Mouse (Mus musculus): ENCODE results near the gene Gpatch8. TPM values are rescaled to one million over a fixed set of nuclear protein-coding genes. Genes with fewer than 3 reads are reported as not detected.
A peak's percentile ranks its signal among the peaks of the same experiment; 100 is the strongest.

Gpatch8 gene
- polyA plus RNA-seq, 1 experiment from 2014 or later: 32.6 TPM

DNA sequence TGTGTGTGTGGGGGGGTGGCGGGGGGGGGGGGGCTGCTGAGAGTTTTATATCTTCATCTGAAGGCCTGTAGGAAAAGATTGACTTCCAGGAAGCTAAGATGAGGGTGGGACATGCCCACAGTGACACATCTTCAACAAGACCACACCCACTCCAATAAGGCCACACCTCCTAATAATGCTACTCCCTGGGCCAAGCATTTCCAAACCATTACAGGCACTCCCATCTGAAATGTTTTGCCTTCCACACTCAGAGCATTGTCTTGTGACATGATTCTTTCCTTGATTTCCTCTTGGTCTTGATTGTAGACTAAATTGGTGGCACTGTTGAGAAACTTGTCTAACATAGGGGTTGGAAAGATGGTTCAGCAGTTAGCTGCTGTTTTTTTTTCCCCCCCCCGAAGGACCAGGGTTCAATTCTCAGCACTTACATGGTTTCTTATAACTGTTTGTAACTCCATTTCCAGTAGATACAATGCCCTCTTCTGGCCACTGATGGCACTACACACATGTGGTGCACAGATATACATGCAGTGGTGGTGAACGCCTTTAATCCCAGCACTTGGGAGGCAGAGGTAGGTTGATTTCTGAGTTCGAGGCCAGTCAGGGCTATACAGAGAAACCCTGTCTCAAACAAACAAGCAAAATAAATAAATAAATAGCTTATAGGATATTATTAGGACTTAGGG is 30.4 kb upstream of the Gpatch8 start:
- Histone ChIP-seq H3K4me2 (ENCODE audit: low read length) (no peak overlapping the region), H3K4me3 (ENCODE audit: low read depth, low read length) (no peak overlapping the region), H3K36me3 (ENCODE audit: control insufficient read depth, insufficient read depth, low read length) (no peaks in the 10 kb centered on the region), H3K9me3 (replicated peaks; ENCODE audit: control insufficient read depth, low read length) (no peaks in the 10 kb centered on the region), H3K27ac (ENCODE audit: low read depth, low read length) (no peak overlapping the region), H3K9ac (ENCODE audit: low read length) (no peak overlapping the region), H3K27me3 (replicated peaks; ENCODE audit: control insufficient read depth, insufficient read depth, low read length) (no peaks in the 10 kb centered on the region), H3K4me1 (ENCODE audit: control insufficient read depth, insufficient read depth, low read length) (peaks cover 6% of the 10 kb centered on the region)
- 91% methylated on average over 4 of the region's 4 CpGs for WGBS
- ATAC-seq (no peak), DNase-seq (ENCODE audit: low spot score) (no peak)

DNA sequence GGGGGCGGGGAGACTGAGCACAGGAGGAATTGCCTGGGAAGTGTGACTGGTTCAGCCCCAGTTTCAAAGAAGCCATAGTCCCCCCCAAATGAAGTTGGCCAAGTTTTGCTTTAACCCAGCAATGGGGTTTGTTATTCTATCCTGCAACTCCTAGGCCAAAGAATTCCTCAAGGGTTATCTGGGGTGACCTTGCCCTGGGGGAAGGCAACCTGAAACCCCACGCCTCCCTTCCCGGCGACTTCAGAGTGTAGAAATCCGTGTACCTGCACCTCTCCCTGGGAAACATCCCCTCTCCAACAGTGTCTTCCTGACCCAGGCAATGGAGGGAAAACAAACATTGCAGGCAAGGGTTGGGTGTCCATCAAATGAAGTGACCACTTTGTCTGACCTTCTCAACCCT is 26.5 kb upstream of the Gpatch8 start:
- Histone ChIP-seq H3K36me3 (ENCODE audit: control insufficient read depth, insufficient read depth, low read length) (no peaks in the 10 kb centered on the region), H3K9ac (ENCODE audit: low read length) (no peak overlapping the region), H3K4me3 (ENCODE audit: low read depth, low read length) (no peak overlapping the region), H3K27me3 (replicated peaks; ENCODE audit: control insufficient read depth, insufficient read depth, low read length) (no peaks in the 10 kb centered on the region), H3K4me1 (ENCODE audit: control insufficient read depth, insufficient read depth, low read length) (peaks cover 18% of the 10 kb centered on the region), H3K9me3 (replicated peaks; ENCODE audit: control insufficient read depth, low read length) (no peaks in the 10 kb centered on the region), H3K27ac (ENCODE audit: low read depth, low read length) (peak overlapping the region; percentile 46; the same call in 1 of the 2 replicates), H3K4me2 (ENCODE audit: low read length) (no peak overlapping the region)
- WGBS: 30% methylated on average over 5 of the region's 5 CpGs
- ATAC-seq: no peak
- DNase-seq (ENCODE audit: low spot score): no peak

DNA sequence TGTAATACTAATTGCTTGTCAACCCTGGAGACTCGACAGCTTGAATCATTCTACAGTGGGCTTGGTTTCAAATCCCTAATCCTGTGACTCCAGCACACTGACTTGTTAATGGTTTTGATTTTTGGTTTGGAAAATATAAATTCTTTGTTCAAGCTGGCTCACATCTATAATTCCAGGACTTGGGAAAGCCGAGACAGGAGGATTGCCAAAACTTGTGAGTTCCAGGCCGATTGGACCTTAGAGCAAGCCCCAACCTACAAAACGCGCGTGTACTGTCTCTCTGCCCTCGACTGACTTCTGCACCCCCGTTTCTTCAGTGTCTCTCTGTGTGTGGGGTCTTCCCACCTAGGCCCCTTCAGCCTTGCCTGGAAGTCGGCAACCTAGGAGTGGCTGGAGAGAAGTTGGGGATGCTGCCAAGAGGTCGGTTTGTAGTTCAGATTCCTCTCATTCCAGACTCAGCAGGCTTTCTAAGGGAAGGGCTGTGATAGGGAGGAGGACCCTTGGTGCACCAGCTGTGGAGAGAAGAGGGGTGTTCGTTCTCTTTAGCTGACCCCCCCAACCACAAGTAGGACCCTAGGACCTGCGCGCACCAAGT is 25.9 kb upstream of the Gpatch8 start:
- Histone ChIP-seq H3K9me3 (replicated peaks; ENCODE audit: control insufficient read depth, low read length) (no peaks in the 10 kb centered on the region), H3K27me3 (replicated peaks; ENCODE audit: control insufficient read depth, insufficient read depth, low read length) (no peaks in the 10 kb centered on the region), H3K4me2 (ENCODE audit: low read length) (no peak overlapping the region), H3K36me3 (ENCODE audit: control insufficient read depth, insufficient read depth, low read length) (no peaks in the 10 kb centered on the region), H3K27ac (ENCODE audit: low read depth, low read length) (peak overlapping the region; percentile 84; the same call in 1 of the 2 replicates), H3K9ac (ENCODE audit: low read length) (no peak overlapping the region), H3K4me3 (ENCODE audit: low read depth, low read length) (no peak overlapping the region), H3K4me1 (ENCODE audit: control insufficient read depth, insufficient read depth, low read length) (peaks cover 18% of the 10 kb centered on the region)
- WGBS: 18% methylated on average over 13 of the region's 13 CpGs
- peak; percentile 33 for DNase-seq (ENCODE audit: low spot score)
- no peak for ATAC-seq

DNA sequence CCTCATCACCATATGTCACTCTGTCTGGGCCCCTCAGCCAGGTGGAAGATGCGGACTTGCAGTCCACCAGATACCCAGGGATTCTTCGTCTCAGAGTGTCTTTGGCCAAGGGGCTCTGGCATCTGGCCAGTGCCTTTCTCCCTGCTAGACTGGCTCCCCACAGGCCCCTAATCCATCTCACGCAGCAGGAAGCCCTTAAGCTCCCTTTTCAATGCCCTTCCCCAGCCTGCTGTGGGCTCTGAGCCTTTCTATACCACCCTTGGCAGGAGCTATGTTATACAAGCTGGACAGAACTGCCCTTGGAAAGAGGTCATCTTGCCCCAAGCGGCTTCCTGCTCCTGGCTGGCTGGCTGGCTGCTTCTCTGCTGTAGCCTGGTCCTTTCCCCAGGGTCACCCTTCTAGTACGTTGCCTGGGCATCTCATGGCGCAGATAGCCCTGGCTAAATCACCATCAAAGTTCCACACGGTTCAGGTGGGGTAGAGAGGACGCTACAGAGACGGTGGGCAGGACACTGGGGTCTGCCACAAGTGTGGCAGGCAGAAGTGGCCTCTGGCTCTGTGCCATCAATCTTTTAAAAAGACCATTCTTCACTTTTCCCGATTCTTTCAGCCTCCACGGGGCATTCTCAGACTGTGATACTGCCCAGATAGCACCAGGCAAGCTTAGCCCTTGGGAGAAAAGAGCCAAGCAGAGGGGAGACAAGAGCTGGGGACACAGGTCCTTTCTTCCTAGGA is 25.3 kb upstream of the Gpatch8 start:
- peak; percentile 63 for DNase-seq (ENCODE audit: low spot score)

DNA sequence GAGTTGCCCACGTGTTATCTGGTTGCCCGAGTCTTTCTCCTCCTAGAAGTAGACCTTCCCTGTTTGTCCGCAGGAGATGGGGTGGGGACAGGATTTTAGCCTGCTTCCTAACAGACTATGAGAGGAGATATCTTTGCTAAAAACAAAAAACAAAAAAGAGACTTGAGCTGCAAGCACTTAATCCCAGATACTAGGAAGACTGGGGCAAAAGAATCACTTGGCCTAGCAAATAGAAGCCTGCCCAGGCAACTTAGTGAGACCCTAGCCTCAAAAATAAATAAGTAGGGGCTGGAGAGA is 23.8 kb upstream of the Gpatch8 start:
- H3K9ac ChIP-seq (ENCODE audit: low read length): no peak overlapping the region
- ATAC-seq: no peak

More for the DNA sequence above, 25.3 kb upstream of the Gpatch8 start:
- no peak overlapping the region for H3K4me3 ChIP-seq (ENCODE audit: low read depth, low read length)
- H3K9ac ChIP-seq (ENCODE audit: low read length): peak overlapping the region; percentile 29
- H3K4me1 ChIP-seq (ENCODE audit: control insufficient read depth, insufficient read depth, low read length): peaks cover 18% of the 10 kb centered on the region
- H3K9me3 ChIP-seq (replicated peaks; ENCODE audit: control insufficient read depth, low read length): no peaks in the 10 kb centered on the region
- H3K36me3 ChIP-seq (ENCODE audit: control insufficient read depth, insufficient read depth, low read length): no peaks in the 10 kb centered on the region
- 5% methylated on average over 11 of the region's 11 CpGs for WGBS
- peak overlapping the region; percentile 84 for H3K27ac ChIP-seq (ENCODE audit: low read depth, low read length)
- ATAC-seq: no peak
- H3K4me2 ChIP-seq (ENCODE audit: low read length): no peak overlapping the region
- H3K27me3 ChIP-seq (replicated peaks; ENCODE audit: control insufficient read depth, insufficient read depth, low read length): no peaks in the 10 kb centered on the region

DNA sequence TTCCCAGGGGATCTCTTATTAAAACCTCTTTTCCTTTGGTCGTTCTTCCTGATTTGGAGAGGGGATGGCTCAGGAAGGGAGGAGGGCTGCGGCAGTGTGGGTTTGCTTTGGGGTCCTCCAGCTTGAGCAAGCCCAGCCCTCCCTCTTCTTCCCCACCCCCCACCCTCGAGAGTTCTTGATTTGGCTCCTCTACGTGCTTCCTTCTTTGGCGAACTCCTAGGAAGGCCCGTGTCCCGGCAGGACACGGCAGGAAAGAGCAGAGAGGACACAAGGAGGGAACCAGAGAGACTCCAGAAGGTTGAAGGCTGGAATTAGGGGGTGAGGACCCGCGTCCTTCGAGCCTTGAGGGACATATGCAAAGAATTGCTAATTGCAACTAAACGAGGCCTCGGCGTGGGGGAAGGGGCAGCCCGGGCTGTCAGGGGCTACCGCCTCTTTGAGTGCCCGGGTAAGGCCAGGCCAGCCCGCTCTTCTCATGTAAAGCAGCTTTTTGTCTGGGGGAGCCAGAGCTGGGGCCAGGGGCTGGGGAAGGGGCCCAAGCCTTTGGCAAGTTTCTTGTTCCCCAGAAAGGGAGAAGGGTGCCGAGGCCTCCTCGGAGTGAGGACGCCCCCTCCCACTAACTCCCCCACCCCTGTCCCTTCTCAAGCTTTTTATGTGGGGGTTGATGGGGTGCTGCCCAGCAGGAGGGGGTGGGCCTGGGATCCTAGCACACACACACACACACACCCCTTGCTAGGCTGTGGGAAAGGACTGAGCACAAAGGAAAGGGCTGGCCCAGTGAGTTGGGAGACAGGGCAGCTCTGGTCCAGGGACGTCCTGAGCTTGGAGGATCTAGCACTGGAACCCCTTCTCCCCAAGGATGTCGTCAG is 23.2 kb upstream of the Gpatch8 start, which contains the start of gene Gm11627:
TSS of gene Gm11627 (minus strand) at position 297 of the 869 bp plus-strand sequence.
- DNase-seq (ENCODE audit: low spot score) (peak; percentile 83), ATAC-seq (peak; percentile 85)
- peak within 1 kb of the TSS; percentile 45 for H3K9ac ChIP-seq (ENCODE audit: low read length)
- H3K9me3 ChIP-seq (replicated peaks; ENCODE audit: control insufficient read depth, low read length): no peaks in the 10 kb centered on the region
- H3K36me3 ChIP-seq (ENCODE audit: control insufficient read depth, insufficient read depth, low read length): no peaks in the 10 kb centered on the region
- peak within 1 kb of the TSS; percentile 32 for H3K4me2 ChIP-seq (ENCODE audit: low read length)
- 3% methylated on average over 23 of the region's 23 CpGs for WGBS
- peak within 1 kb of the TSS; percentile 75 for H3K27ac ChIP-seq (ENCODE audit: low read depth, low read length)
- no peaks in the 10 kb centered on the region for H3K27me3 ChIP-seq (replicated peaks; ENCODE audit: control insufficient read depth, insufficient read depth, low read length)
- peaks cover 18% of the 10 kb centered on the region for H3K4me1 ChIP-seq (ENCODE audit: control insufficient read depth, insufficient read depth, low read length)
- peak within 1 kb of the TSS; percentile 2 for H3K4me3 ChIP-seq (ENCODE audit: low read depth, low read length)

More for the DNA sequence above, 23.8 kb upstream of the Gpatch8 start:
- DNase-seq (ENCODE audit: low spot score): no peak
- H3K4me1 ChIP-seq (ENCODE audit: control insufficient read depth, insufficient read depth, low read length): peaks cover 18% of the 10 kb centered on the region
- H3K36me3 ChIP-seq (ENCODE audit: control insufficient read depth, insufficient read depth, low read length): no peaks in the 10 kb centered on the region
- H3K27me3 ChIP-seq (replicated peaks; ENCODE audit: control insufficient read depth, insufficient read depth, low read length): no peaks in the 10 kb centered on the region
- H3K4me3 ChIP-seq (ENCODE audit: low read depth, low read length): no peak overlapping the region
- WGBS: 13% methylated on average over 3 of the region's 3 CpGs
- no peaks in the 10 kb centered on the region for H3K9me3 ChIP-seq (replicated peaks; ENCODE audit: control insufficient read depth, low read length)
- peak overlapping the region; percentile 32; the same call in 1 of the 2 replicates for H3K4me2 ChIP-seq (ENCODE audit: low read length)
- H3K27ac ChIP-seq (ENCODE audit: low read depth, low read length): peak overlapping the region; percentile 75

DNA sequence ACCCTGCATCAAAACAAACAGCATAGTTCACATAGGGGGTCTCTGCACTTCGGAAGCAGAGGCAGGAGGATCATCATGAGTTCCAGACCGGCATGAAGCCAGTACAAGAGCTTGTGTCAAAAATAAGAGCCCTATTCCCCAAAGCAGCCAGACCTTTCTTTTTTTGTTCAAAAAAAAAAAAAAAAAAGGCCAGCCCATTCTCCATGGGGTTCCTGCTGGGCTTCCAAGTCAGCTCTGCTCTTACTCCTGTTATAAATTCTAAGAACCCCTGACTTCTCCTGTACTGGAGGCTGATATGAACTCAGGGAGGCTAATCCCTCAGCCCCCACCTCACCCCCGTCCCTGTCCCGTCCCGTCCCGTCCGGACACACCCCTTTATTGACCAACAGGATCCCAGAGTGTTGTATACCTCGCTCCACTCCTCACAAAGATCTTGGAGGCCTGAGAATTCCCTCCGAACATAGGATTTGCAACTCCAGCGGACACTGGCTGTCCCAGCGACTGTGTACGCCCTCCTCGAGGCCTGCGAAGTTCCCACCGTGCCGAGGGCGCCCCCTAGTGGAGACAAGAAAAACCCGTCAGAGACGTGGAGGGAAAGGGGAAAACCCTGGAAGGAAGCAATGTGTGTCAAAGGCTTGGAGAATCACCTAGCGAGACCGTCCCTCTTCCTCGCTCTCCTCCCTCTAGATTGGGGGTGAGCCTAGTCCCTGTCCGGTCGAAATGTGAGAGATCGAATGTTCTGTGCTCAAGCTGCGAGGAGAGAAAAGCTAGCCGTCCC is 22.3 kb upstream of the Gpatch8 start:
- WGBS: 4% methylated on average over 27 of the region's 27 CpGs
- ATAC-seq: peak; percentile 29; the same call in 1 of the 2 replicates
- peaks cover 18% of the 10 kb centered on the region for H3K4me1 ChIP-seq (ENCODE audit: control insufficient read depth, insufficient read depth, low read length)
- H3K9ac ChIP-seq (ENCODE audit: low read length): peak overlapping the region; percentile 45; the same call in 1 of the 2 replicates
- DNase-seq (ENCODE audit: low spot score): peak; percentile 80
- H3K4me3 ChIP-seq (ENCODE audit: low read depth, low read length): peak overlapping the region; percentile 2
- no peaks in the 10 kb centered on the region for H3K36me3 ChIP-seq (ENCODE audit: control insufficient read depth, insufficient read depth, low read length)
- no peaks in the 10 kb centered on the region for H3K9me3 ChIP-seq (replicated peaks; ENCODE audit: control insufficient read depth, low read length)
- peak overlapping the region; percentile 32 for H3K4me2 ChIP-seq (ENCODE audit: low read length)
- peak overlapping the region; percentile 75 for H3K27ac ChIP-seq (ENCODE audit: low read depth, low read length)
- H3K27me3 ChIP-seq (replicated peaks; ENCODE audit: control insufficient read depth, insufficient read depth, low read length): no peaks in the 10 kb centered on the region

Data from forebrain, embryonic 14.5 days (tissue).